Mouse (Mus musculus) liver (tissue): ENCODE results near the gene Map2.

ENCODE experiments used
- DNase-seq: peaks from one replicate; pipeline ENCODE4 v3.0.0-alpha.2; 2020; ENCODE audit warnings: mixed read lengths

Gene Map2

DNA sequence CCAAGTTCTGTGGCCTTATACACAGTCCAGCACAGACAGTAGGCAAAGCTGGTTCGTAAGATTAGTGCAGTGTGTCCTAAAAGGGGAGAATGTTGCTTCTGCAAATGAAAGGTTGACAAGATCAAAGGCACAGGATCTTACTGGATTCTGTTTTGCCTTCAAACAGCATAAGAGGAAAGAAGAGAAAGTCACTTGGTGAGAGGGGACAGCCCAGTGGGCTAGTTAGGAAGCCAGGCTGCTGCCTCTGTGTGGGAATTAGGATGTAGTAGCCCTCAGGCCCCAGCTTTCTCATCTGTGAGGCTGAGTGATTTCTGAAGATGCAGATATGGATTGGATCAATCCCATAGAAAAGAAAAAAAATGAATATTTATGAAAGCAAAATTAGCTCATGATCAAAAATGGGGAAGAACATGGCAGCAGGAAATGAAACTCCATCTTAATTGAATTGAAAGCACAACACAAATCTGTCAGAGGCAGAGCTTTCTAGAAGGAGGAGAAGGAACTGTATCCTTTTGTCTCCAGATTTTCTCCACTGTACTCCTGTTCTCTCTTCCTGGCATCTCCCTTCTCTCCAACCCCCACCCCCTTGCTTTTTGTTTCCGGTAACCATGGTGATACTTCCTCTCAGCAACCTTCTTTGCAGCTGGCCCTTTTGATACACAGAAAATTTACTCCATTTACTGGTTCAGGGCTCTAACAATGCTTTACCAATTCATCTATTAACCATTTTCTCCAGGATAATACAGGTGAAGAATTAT lies 145.5 kb downstream of the Map2 start:
- no peak for DNase-seq

DNA sequence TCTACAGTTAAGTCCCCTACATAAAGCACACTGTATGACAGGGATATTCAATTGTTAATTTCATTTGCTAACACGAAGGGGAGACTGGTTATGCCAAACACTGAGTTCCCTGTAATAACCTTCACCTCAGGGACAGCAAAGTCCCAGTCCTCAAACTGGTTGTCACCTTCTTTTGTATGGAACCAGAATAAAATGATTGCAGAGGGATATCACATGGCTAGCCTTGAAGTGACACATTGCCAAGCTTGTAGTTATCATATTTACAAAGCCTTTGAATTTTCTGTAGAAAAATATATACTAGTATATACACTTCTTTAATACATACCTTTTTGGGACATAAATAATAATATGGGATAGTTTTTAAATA lies 146.0 kb downstream of the Map2 start:
- DNase-seq: no peak

DNA sequence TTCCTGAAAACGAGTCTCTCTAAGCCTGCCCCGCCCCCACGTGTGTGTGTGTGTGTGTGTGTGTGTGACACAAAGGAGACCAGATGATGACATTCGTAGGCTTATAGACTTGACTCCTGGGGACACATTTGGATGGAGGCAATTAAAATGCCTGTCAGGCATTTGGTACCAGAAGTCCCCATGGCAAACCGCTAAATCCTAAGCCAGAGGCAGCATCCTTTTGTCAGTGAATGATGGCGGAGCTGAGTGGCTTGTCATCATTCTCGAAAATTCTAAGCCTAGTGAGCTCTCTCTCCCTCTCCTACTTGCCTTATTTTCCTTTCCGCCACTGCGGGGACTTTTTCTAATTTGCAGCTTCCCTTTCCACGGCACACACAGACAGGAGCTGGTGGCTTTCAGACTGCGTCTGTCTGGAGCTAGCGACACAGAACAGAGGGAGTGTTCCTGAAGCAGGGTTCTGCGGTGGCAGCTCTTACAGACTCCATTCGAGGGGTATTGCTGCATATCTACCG lies 146.6 kb downstream of the Map2 start:
- no peak for DNase-seq

DNA sequence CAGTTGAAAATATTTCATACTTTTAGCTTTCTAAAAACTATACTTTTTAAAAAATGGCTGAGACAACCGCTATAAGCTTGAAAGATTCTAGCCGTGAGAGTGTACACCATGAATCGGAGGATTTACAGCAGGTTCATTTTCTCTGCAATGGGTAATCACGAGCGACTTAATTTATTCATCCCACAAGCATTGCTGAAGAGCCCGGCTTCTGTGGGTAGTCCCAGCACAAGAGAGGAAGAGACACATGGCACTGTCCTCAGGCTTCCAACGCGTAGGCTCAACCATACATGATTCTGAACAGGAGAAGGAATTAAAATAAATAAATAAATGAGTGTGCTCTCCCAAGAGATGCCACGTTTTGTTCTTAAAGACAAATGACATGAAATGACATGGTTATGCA lies 148.4 kb downstream of the Map2 start:
- DNase-seq: no peak

GRCm38 (mm10) chr1:66324951-66325350 lies 149.9 kb downstream of the Map2 start:
- no peak for DNase-seq

- DNase-seq: no peak
Measured at GRCm38 (mm10) chr1:66328996-66329395, 153.9 kb downstream of the Map2 start.

GRCm38 (mm10) chr1:66329534-66329933 lies 154.5 kb downstream of the Map2 start:
- no peak for DNase-seq

DNA sequence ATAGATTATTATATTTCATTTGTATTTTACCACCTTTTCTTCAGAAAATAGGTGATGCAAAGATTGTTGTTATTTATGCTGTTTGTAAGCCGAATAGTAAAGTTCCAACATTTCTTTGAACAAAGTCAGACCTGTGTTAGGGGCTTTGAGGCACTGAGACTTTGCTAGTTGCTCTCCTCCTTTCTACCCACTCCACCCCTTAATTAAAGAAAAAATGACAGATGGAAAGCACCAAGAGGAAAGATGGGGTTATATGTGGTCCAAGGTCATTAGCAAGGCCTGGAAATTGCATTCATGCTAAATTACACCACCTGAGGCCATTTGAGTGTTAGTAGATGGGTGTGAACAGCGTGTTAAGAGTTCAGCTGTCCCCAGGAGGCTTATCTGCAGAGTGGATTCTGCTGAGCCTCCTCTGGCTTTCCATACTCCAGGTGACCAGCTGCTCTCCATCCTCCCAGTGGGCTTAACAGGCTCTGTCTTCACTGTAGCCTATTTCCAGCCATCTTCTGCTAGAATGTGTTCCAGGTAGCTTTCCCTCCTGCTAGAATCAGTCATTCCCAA lies 160.7 kb downstream of the Map2 start:
- no peak for DNase-seq

DNA sequence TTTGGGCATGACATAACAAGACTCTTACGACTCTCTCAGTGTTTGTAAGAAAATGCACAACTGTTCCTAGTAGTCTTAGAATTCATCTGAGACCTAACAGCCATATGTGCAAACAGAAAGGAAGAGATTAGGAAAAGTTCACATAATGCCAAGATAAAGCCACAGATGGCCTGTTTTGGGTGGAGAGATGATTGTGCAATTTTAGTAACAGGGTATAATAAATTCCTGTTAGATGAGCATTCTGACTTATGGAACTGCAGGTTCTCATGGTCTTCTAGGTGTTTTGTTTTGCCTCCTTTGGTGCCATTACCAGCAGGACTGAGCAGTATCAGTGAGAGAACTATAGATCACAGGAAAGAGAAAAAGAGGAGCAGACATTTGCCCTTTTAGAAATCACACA lies 164.1 kb downstream of the Map2 start:
- DNase-seq: no peak

GRCm38 (mm10) chr1:66348404-66349165 lies 173.5 kb downstream of the Map2 start:
- DNase-seq: no peak

DNA sequence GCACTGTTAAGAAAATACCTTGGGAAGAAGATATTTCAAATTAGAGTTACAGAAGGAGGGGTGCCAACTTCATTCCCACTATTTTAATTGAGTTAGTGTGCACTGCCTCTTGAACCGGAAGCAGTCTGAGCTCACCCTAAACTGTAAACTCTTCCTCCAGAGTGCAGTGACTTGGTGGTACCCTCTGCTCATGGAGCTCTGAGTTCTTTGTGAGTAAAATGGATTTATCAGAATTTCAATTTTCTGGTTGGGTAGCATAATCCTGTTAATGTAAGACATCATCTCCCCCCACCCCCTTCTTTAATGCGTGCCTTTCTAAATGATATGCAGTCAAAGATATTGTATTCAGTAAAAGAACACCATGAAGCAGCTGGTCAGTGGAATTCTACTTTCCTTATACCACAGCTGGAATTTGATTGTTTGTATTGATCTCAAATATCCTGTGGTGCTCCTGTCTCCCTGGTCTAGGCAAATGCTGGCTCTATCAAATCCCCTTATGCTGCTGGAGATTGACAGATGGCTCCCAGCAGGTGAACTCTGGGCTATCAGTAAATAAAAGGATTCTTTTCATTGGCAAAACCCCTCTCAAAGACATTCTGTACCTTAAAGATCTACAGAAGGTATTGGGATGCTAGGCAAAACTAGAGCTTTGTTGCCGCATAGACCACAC lies 174.2 kb downstream of the Map2 start:
- DNase-seq: no peak

DNA sequence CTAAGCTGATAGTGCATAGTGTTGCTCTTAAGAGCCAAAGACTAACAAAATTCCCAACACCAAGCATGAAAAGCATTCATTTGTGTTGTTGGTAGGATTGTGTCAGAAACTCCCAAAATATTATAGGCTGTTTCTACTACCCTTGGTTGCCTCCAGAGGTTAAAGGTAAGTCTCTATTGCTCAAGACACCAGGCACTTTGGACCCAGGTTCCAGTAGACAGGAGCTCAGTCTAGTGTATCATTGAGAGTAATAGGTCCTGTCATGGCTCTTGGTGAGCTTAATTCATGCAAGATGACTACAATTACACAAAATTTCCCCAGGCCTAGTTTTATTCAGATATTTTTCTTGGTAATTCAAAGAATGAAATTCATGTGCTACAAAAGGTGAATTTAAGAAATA lies 176.3 kb downstream of the Map2 start:
- DNase-seq: no peak

DNA sequence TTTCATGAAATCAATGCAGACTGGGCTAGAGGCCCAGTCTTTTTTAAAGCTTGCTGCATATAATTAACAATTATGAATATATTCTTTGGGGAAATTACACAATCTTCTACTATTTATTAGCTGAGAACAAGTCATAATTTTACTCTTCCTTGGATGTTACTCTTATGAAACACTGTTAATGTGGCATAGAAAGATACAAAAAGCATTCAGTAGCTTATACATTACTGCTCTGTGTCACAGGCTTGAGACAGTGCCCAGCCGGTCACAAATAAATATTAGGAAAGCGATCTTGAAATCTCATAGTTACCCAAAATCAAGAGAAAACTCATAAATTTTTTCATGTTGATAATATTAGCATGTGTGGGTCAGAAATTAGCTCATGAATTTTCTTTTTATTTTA lies 186.7 kb downstream of the Map2 start:
- DNase-seq: no peak

GRCm38 (mm10) chr1:66363285-66363684 lies 188.2 kb downstream of the Map2 start:
- no peak for DNase-seq

GRCm38 (mm10) chr1:66364386-66364785 lies 189.3 kb downstream of the Map2 start:
- DNase-seq: no peak

GRCm38 (mm10) chr1:66365600-66365999 lies 190.5 kb downstream of the Map2 start:
- DNase-seq: no peak

DNA sequence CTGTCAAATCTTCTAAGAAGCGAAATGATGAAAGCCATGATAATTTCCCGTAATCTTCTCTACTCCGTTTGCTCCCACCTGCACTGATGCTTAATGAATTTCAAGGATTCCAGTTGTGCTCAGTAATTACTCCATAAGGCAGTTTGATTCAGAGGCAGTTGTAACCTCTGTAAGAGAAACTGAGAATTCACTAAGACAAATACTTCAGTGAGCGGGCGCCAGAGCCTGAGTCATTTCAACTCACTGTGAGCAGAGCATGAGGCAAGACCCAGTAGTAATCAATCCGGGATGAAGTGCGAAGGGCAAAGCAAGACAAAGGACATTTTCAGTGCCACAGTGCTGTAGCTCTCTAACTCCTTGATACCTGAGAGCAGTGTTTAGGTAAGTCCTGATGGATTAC lies 194.4 kb downstream of the Map2 start:
- DNase-seq: no peak

- no peak for DNase-seq
Measured at GRCm38 (mm10) chr1:66371371-66371770, 196.3 kb downstream of the Map2 start.

DNA sequence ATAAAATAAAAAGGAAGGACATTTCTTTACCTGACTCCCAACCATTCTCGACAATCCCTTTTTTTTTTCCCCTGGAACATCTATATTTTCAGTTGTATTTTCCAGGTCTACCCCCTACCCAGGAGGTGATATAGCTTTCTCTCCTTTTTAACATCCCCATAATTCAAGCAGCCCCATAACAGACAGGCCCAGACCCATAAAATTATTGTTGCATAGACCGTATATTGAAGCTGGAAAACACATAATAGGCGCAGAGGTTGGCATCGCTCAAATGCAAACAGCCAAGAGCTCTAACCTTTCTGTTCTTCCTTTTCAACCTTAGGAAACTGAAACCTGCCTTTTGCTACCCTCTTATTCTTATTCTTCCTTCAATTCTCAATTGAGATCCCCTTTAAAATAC lies 211.2 kb downstream of the Map2 start:
- DNase-seq: no peak

DNA sequence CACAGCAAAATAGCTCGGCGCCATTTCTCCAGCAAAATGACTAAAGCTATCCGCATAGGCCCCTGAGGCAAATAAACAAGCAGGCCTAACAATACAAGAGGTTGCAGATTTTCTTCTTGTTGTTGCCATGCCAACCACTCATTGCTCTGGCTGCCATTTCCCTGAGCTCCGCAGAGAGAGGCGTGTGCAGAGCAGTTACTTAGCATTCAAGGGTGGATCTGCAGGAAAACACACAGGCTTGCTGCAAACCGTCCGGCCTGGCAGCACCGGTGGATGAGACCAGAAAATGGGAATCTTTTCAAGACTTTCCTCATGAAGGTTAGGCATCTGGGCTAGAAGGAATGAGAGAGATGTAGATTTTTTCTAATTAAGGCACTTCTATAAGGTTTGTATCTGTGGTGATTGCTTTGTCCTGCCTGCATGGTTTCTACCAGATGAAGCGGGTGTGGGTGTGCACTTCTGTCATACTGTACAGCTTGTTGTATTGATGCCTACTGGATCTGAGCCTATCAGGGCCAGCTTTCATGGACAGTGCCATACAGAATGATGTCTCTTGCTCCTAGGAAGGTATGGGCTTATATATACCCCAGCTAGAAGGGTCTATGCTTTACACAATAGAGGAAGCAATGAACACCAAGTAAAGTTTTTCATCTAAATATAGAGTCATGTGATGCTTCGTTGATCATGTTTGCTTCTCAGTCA lies 211.8 kb downstream of the Map2 start:
- no peak for DNase-seq

DNA sequence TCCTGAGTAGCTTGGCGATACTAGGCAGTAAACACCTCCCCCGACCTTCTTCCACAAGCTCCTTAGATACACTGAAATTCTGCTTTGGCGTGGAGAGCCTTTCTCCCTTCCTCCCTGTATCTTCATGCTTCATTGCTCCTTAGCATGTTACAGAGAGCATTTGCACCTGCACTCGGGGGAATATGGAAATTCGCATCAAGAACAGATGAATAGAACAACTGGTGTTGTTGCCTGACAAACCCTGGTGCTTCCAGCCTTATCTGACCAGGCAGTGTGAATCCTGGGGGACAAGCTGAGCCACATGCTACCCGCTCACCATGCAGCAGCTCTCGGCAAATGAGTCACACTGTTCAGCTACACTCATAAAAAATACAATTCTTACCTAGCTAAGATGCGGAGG lies 213.5 kb downstream of the Map2 start:
- DNase-seq: no peak

- DNase-seq: no peak
Measured at GRCm38 (mm10) chr1:66394944-66395637, 220.0 kb downstream of the Map2 start.
